Mouse (Mus musculus): ENCODE measurements at regions not wholly inside any gene's neighbourhood (a gene's known extent, or its start where the extent isn't known, plus 50 kb on each side); places are given as distances from the start of the nearest gene placed in this dataset.

- TF ChIP-seq CTCF (conservative IDR thresholded peaks at IDR 0.05; ENCODE audit: insufficient read depth, insufficient read length, low read depth, low read length) (no peak), POLR2A (IDR thresholded peaks at IDR 0.05; ENCODE audit: low read depth, low read length) (no peak)
Measured at GRCm38 (mm10) chr12:49832118-49832847, 447.3 kb downstream of the Gm43517 start.
